Mouse (Mus musculus) stomach, postnatal 0 days (tissue): ENCODE data around the gene Nlrc5.

Source experiments
- CTCF ChIP-seq: IDR thresholded peaks from 2 replicates; pipeline ENCODE4 v1.5.1; 2016; ENCODE audit warnings: antibody characterized with exemption, low read depth, mild to moderate bottlenecking, moderate library complexity
- EP300 ChIP-seq: optimal IDR thresholded peaks from 2 replicates; pipeline ENCODE3; 2016; ENCODE audit warnings: antibody characterized with exemption

- no peak for TF ChIP-seq CTCF
- TF ChIP-seq EP300: no peak
These were observed 135.3 kb downstream of the Nlrc5 start for GRCm38 (mm10) chr8:94569419-94569818.
